Mouse (Mus musculus): ENCODE measurements around the gene Gm20388. TPM values are rescaled to one million over a fixed set of nuclear protein-coding genes. Genes with fewer than 3 reads are reported as not detected.

The Gm20388 gene
- polyA plus RNA-seq, 1 experiment from 2014 or later: not detected

DNA sequence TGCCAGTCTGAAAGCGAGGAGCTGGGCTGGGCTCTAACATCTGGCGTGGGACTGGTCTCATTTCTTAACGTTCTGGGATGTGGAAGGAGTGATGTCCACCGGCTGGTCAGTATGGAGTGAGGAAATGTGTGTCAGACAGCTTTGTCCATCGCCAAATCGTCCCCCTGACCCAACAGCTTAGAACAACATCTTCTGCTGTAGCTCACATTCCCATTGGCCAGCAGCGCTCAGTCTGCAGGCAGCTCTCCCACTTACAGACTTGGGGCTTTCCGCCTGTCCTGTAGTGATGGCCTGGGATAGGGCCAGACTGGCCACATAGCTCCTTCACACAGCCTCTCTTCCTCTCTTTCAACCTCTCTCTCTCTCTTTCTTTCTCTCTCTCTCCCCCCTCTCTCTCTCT is 1568.5 kb downstream of the Gm20388 start:
- WGBS: 68% methylated on average over 8 of the region's 8 CpGs
- no peak for ATAC-seq (ENCODE audit: extremely low read depth, insufficient number of reproducible peaks, low FRiP score, low TSS enrichment)
- H3K27me3 ChIP-seq (replicated peaks): peaks cover 15% of the 10 kb centered on the region
- H3K27ac ChIP-seq (replicated peaks): no peak overlapping the region
- H3K9ac ChIP-seq: no peak overlapping the region
- no peak overlapping the region for H3K4me2 ChIP-seq
- no peaks in the 10 kb centered on the region for H3K9me3 ChIP-seq
- peaks cover 22% of the 10 kb centered on the region for H3K4me1 ChIP-seq
- H3K36me3 ChIP-seq: no peaks in the 10 kb centered on the region
- no peak overlapping the region for H3K4me3 ChIP-seq

DNA sequence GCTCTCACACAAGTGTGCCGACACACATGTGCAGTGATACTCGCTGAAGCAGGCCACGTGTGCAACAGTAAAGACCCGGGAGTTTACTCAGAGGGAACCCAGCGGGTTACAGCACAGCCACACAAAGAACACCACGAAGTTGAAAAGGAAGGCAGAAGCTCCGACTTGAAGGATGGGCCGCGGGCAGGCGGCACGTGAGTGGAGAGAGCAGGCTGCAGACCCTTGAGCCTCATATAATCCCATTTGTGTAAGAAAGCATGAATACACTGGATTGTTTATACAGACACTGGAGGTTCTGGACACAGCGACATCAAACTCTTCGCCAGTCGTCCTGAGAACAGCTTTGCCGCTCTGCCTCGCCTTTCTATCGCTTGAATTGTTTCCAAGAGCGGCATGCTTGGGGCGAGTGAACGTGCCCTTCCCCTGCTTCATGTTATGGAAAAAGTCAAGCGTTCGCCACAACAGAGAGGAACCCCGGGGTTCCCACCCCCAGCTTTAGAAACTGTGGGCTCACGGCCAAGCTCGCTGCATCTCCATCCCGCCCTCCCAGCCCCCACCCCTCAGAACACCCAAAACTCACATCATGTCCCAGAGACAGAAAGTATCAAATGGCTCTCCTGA is 1569.9 kb downstream of the Gm20388 start:
- H3K27me3 ChIP-seq (replicated peaks): peaks cover 10% of the 10 kb centered on the region; the same call in 1 of the 2 replicates
- H3K4me2 ChIP-seq: no peak overlapping the region
- ATAC-seq (ENCODE audit: extremely low read depth, insufficient number of reproducible peaks, low FRiP score, low TSS enrichment): no peak
- no peak overlapping the region for H3K27ac ChIP-seq (replicated peaks)
- peaks cover 14% of the 10 kb centered on the region; the same call in 1 of the 2 replicates for H3K4me1 ChIP-seq
- H3K36me3 ChIP-seq: no peaks in the 10 kb centered on the region
- H3K9me3 ChIP-seq: no peaks in the 10 kb centered on the region
- no peak overlapping the region for H3K4me3 ChIP-seq
- WGBS: 73% methylated on average over 26 of the region's 26 CpGs
- H3K9ac ChIP-seq: no peak overlapping the region

DNA sequence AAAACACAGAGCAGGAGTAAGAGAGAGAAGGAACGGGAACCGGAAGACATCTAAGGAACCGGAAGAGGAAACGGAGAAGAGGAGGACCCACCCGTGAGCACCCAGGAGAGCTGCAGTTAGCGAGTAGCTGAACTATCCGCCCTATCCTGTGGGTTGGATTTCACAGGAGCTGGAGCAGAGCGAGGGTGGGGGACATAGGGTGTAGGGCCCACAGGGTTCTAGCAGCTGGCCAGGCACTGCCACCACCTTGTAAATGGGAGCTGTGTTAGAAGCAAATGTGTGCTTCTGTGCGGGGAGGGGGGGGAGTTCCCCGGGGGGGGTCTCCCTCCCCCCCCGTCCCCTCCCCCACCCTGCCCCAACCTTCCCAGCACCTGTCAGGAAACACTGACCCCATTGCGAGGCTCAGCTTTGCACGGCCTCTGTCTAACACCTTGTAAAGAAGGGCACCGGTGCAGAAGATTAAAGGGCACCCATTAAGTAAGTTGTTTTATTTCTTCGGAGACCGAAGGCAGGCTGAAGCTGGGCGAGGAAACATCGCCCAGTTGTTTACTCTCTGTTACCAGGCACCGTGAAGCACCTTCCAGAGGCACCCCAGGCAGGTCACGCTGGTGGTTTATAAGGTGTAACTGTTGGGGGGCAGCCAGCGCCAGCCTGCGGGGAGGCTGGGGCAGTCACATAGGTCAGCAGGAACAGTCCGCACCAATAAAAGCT is 1573.6 kb downstream of the Gm20388 start:
- peaks cover 2% of the 10 kb centered on the region; the same call in 1 of the 2 replicates for H3K27me3 ChIP-seq (replicated peaks)
- H3K9ac ChIP-seq: no peak overlapping the region
- no peak overlapping the region for H3K4me2 ChIP-seq
- WGBS: 69% methylated on average over 22 of the region's 23 CpGs
- no peak overlapping the region for H3K27ac ChIP-seq (replicated peaks)
- no peaks in the 10 kb centered on the region for H3K36me3 ChIP-seq
- peaks cover 4% of the 10 kb centered on the region; the same call in 1 of the 2 replicates for H3K4me1 ChIP-seq
- H3K9me3 ChIP-seq: no peaks in the 10 kb centered on the region
- ATAC-seq (ENCODE audit: extremely low read depth, insufficient number of reproducible peaks, low FRiP score, low TSS enrichment): no peak
- no peak overlapping the region for H3K4me3 ChIP-seq

DNA sequence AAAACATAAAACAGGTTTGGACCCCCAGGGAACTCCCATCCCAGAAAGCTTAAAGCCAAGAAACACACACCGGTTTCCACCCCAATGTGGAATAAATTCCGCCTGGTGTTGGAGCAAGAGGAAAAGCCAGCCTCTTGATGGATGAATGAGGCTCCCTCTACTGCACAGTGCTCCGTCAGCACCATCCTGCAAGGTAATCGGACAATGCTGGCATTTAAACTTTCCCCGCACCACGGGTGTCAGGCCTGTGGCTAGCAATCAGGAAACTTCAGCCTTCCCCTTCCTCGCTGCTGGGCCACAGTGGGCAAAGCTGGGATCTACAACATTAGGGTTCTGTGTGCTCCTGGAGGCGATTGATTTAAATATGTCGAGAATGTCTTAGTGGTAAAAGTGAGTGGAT is 1581.0 kb downstream of the Gm20388 start:
- Histone ChIP-seq H3K4me1 (0 out of 2 replicates have a peak, but pooled peaks cover 5% of the 10 kb centered on the region), H3K9ac (no peak overlapping the region), H3K9me3 (no peaks in the 10 kb centered on the region), H3K36me3 (no peaks in the 10 kb centered on the region), H3K27me3 (replicated peaks) (peaks cover 8% of the 10 kb centered on the region), H3K4me3 (no peak overlapping the region), H3K27ac (replicated peaks) (no peak overlapping the region), H3K4me2 (no peak overlapping the region)
- 56% methylated on average over 9 of the region's 9 CpGs for WGBS
- ATAC-seq (ENCODE audit: extremely low read depth, insufficient number of reproducible peaks, low FRiP score, low TSS enrichment): no peak

DNA sequence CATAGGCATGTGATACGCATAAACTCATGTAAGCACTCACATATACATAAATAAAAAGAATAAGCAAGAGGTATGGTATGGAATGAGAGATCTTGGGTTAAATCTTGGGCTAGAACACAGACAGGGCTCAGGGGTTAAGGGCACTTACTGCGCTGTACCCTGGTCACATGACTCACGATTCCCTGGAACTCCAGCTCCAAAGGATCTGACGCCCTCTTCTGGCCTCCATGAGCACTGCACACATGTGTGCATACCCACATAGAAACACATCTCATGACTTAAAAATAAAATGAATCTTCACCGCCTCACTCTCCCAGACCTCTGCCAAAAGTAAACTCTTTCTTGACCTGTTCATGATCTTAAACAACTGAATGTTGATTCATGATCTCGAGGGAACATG is 1587.0 kb downstream of the Gm20388 start:
- H3K36me3 ChIP-seq: no peaks in the 10 kb centered on the region
- H3K27ac ChIP-seq (replicated peaks): no peak overlapping the region
- H3K27me3 ChIP-seq (replicated peaks): peaks cover 24% of the 10 kb centered on the region
- no peak overlapping the region for H3K4me2 ChIP-seq
- no peak overlapping the region for H3K4me3 ChIP-seq
- H3K9ac ChIP-seq: no peak overlapping the region
- WGBS: 76% methylated on average over 6 of the region's 6 CpGs
- no peak for ATAC-seq (ENCODE audit: extremely low read depth, insufficient number of reproducible peaks, low FRiP score, low TSS enrichment)
- H3K4me1 ChIP-seq: no peaks in the 10 kb centered on the region
- H3K9me3 ChIP-seq: no peaks in the 10 kb centered on the region

DNA sequence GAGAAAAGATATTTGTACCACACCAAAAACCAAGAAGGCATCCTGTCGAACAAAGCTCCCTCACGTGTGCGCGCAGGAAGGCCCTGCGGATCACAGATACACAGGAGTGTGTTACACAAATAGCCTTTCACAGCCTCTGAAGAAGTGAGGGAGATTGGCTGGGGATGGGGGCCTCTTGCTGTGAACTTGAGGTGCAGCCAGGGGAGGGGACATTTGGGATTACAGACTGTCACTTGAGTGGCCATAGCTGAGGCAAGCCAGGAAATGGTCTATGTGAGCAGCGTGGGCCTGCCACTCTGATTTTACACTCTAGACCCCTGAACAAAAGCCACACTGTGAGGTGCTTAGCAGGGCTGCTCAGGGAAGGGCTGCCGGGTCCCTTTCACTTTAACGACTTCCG is 1601.1 kb downstream of the Gm20388 start:
- Histone ChIP-seq H3K27ac (replicated peaks) (no peak overlapping the region), H3K4me2 (no peak overlapping the region), H3K36me3 (no peaks in the 10 kb centered on the region), H3K4me1 (no peaks in the 10 kb centered on the region), H3K27me3 (replicated peaks) (peaks cover 53% of the 10 kb centered on the region), H3K4me3 (no peak overlapping the region), H3K9ac (no peak overlapping the region), H3K9me3 (no peaks in the 10 kb centered on the region)
- no peak for ATAC-seq (ENCODE audit: extremely low read depth, insufficient number of reproducible peaks, low FRiP score, low TSS enrichment)
- 58% methylated on average over 9 of the region's 9 CpGs for WGBS

DNA sequence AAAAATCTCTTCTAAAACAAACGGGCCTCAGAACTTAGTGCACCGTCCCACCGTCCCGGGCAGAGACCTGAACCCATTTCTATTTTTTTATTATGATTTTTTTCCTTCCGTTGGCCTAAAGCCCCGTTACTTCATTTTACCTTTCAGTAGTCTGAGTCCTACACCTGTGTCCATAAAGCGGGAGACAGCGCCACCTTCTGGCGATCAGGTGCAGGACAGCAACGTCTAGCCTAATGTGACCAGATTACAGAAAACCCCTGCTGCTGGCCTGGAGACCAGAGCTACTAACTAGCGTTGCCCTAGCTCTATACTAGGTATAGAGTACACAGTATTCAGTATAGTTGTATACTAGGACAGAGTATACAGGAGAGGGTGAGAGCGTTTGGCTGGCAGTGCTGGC is 1602.8 kb downstream of the Gm20388 start:
- H3K9me3 ChIP-seq: no peaks in the 10 kb centered on the region
- no peak overlapping the region for H3K9ac ChIP-seq

DNA sequence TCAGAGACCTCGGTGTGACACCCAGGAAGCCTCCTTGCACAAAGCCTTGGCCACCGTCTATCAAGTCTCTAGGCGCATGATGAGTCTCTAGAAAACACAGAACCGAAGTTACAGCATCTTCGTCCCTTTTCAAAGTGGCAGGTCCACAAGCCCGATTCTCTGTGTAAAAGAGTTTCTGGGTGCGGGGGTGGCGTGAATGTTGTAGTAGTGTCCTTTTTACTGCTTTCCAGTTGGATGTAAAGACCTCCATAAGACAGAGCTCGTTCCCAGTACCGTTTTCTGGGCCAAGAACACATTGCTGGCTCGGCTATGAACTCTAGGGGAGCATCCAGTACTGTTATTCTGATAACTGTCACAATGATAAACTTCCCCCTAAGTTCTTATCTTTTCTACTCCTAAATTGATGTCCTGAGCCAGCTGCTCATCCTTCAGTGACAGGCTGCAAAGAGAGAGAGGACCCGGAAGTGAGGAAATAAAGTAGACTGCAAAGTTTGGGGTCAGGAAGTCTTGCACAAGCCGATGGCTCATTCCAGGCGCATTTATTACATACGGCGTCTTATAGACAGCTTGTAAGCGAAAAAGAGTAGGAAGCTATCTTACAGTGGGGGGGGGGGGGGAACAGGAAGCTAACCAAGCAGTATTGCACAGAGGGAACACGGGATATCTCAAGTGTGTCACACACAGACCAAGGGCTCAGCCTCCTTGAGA is 1614.6 kb downstream of the Gm20388 start:
- H3K27ac ChIP-seq (replicated peaks): no peak overlapping the region
- no peak overlapping the region for H3K4me3 ChIP-seq
- ATAC-seq (ENCODE audit: extremely low read depth, insufficient number of reproducible peaks, low FRiP score, low TSS enrichment): no peak
- WGBS: 65% methylated on average over 18 of the region's 18 CpGs
- H3K4me1 ChIP-seq: peaks cover 7% of the 10 kb centered on the region; the same call in 1 of the 2 replicates
- H3K27me3 ChIP-seq (replicated peaks): peaks cover 15% of the 10 kb centered on the region
- H3K9ac ChIP-seq: no peak overlapping the region
- no peak overlapping the region for H3K4me2 ChIP-seq
- no peaks in the 10 kb centered on the region for H3K9me3 ChIP-seq
- H3K36me3 ChIP-seq: no peaks in the 10 kb centered on the region

More for the DNA sequence above, 1602.8 kb downstream of the Gm20388 start:
- Histone ChIP-seq H3K27me3 (replicated peaks) (peaks cover 45% of the 10 kb centered on the region), H3K4me3 (no peak overlapping the region), H3K4me1 (no peaks in the 10 kb centered on the region), H3K4me2 (no peak overlapping the region), H3K27ac (replicated peaks) (no peak overlapping the region), H3K36me3 (no peaks in the 10 kb centered on the region)
- no peak for ATAC-seq (ENCODE audit: extremely low read depth, insufficient number of reproducible peaks, low FRiP score, low TSS enrichment)
- 9% methylated on average over 12 of the region's 12 CpGs for WGBS

DNA sequence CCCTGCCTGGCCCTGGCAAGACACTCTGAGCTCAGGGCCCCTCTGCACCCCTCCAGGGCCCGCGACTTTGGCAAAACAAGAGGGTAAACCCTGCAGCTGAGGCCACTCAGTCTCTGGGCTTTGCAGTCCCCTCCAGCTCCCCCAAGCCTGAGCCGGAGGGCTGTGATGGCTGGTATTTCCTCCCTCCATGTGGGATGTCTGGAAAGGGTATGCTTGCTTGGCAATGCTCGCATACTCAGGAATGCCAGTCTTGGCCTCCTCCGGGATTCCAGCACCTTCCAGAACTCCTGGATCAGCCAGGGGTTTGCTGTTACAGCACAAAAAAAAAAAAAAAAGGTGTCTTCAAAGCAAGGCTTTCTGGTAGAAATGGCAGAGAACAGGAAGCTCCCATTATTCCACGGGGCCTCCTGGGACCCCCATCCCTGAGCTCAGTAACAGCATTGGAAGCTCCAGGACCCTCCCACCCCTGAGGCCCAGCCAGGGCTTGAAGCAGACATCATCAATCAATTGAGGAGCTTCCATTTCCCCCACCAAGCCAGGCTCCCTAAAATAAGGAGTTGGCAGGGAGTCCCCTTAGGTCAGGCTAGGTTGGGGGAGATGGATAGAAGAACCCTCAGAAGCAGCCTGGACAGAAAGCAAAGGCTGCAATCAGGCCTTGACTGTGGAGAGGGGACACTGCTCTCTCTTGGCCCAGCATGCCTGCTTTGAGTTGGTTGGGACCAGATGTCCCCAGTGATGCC is 1616.3 kb downstream of the Gm20388 start:
- Histone ChIP-seq H3K36me3 (no peaks in the 10 kb centered on the region), H3K27me3 (replicated peaks) (peaks cover 29% of the 10 kb centered on the region), H3K27ac (replicated peaks) (no peak overlapping the region), H3K9ac (no peak overlapping the region), H3K4me3 (no peak overlapping the region), H3K9me3 (no peaks in the 10 kb centered on the region), H3K4me2 (no peak overlapping the region), H3K4me1 (peaks cover 7% of the 10 kb centered on the region; the same call in 1 of the 2 replicates)
- WGBS: 43% methylated on average over 6 of the region's 6 CpGs
- no peak for ATAC-seq (ENCODE audit: extremely low read depth, insufficient number of reproducible peaks, low FRiP score, low TSS enrichment)

DNA sequence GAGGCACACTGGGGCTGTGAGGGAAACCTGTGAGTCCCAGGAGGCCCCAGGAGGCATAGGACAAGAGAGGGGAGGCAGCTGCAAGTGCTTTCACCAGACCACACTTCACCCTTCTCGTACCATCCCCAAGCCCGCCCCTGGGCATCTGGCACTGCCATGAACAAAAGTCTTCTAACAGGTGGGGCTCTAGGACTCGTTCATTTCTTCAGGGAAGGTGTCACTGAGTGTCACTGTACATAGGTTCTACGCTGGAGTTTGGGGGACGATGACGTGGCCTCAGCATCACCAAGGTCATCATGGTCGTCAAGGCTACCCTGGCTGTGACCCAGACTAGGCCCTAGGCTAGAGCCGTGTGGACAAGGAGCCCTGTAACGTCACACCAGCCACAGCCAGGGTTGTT is 1617.1 kb downstream of the Gm20388 start:
- H3K4me1 ChIP-seq: peaks cover 7% of the 10 kb centered on the region; the same call in 1 of the 2 replicates
- no peak overlapping the region for H3K4me3 ChIP-seq
- no peak overlapping the region for H3K4me2 ChIP-seq
- H3K27ac ChIP-seq (replicated peaks): no peak overlapping the region
- H3K36me3 ChIP-seq: no peaks in the 10 kb centered on the region
- no peak overlapping the region for H3K9ac ChIP-seq
- H3K27me3 ChIP-seq (replicated peaks): peaks cover 31% of the 10 kb centered on the region
- ATAC-seq (ENCODE audit: extremely low read depth, insufficient number of reproducible peaks, low FRiP score, low TSS enrichment): no peak
- WGBS: 82% methylated on average over 9 of the region's 9 CpGs
- H3K9me3 ChIP-seq: no peaks in the 10 kb centered on the region

DNA sequence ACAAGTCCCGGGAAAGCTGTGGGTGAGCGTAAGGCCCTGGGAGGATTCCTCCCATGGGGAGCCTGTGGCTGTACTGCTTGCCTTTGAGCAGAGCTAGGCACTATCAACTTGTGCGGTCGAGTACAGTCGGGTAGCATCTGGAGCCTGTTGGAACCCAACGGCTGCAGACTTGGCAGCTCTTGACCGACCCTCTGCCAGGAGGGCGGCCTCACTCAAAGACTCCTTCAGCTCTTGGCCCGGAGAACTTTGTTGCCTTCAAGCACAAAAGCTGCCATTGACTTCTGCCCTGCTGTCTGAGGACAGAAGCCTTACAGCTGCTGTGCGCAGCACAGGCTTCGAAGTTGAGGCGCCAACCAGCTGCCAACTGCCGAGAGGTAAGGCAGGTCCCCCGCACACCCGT is 1618.1 kb downstream of the Gm20388 start:
- Histone ChIP-seq H3K27ac (replicated peaks) (no peak overlapping the region), H3K27me3 (replicated peaks) (peaks cover 34% of the 10 kb centered on the region), H3K4me3 (no peak overlapping the region), H3K4me1 (peaks cover 7% of the 10 kb centered on the region; the same call in 1 of the 2 replicates), H3K9ac (no peak overlapping the region), H3K36me3 (no peaks in the 10 kb centered on the region), H3K9me3 (no peaks in the 10 kb centered on the region), H3K4me2 (no peak overlapping the region)
- WGBS: 77% methylated on average over 15 of the region's 15 CpGs
- no peak for ATAC-seq (ENCODE audit: extremely low read depth, insufficient number of reproducible peaks, low FRiP score, low TSS enrichment)

Measured in heart, embryonic 13.5 days (tissue).